Mouse (Mus musculus): ENCODE results near the gene Meiob. TPM values are rescaled to one million over a fixed set of nuclear protein-coding genes. Genes with fewer than 3 reads are reported as not detected.

The Meiob gene
- polyA plus RNA-seq, 1 experiment from 2014 or later, result 0.05 TPM

GRCm38 (mm10) chr17:24855838-24856464 is 51.9 kb downstream of the Meiob start:
- H3K27ac ChIP-seq (replicated peaks), result no peak overlapping the region; the same call in 1 of the 2 replicates
- WGBS, result 77% methylated on average over 3 of the region's 3 CpGs
- no peak for TF ChIP-seq EP300 (optimal IDR thresholded peaks at IDR 0.05)
- no peak for TF ChIP-seq CTCF (IDR thresholded peaks at IDR 0.05; ENCODE audit: low read depth)
- no peak overlapping the region for H3K9ac ChIP-seq (ENCODE audit: low read length)
- H3K27me3 ChIP-seq (ENCODE audit: control insufficient read depth, insufficient read depth, low read length), result no peaks in the 10 kb centered on the region
- ATAC-seq (ENCODE audit: low FRiP score, low TSS enrichment) (no peak), DNase-seq (ENCODE audit: low spot score) (no peak)
- H3K36me3 ChIP-seq (ENCODE audit: control insufficient read depth, insufficient read depth, low read length), result peaks cover 9% of the 10 kb centered on the region; the same call in 1 of the 2 replicates
- no peak overlapping the region for H3K4me2 ChIP-seq (replicated peaks; ENCODE audit: low read depth)
- H3K9me3 ChIP-seq (ENCODE audit: control insufficient read depth, low read length), result no peaks in the 10 kb centered on the region
- no peak overlapping the region for H3K4me3 ChIP-seq (ENCODE audit: low read depth, low read length)
- no peaks in the 10 kb centered on the region for H3K4me1 ChIP-seq (replicated peaks; ENCODE audit: control insufficient read depth, insufficient read depth)

- Histone ChIP-seq H3K9me3 (ENCODE audit: control insufficient read depth, low read length) (no peaks in the 10 kb centered on the region), H3K4me1 (replicated peaks; ENCODE audit: control insufficient read depth, insufficient read depth) (no peaks in the 10 kb centered on the region), H3K27ac (replicated peaks) (no peak overlapping the region), H3K36me3 (ENCODE audit: control insufficient read depth, insufficient read depth, low read length) (peaks cover 15% of the 10 kb centered on the region), H3K4me3 (ENCODE audit: low read depth, low read length) (no peak overlapping the region), H3K9ac (ENCODE audit: low read length) (no peak overlapping the region), H3K27me3 (ENCODE audit: control insufficient read depth, insufficient read depth, low read length) (no peaks in the 10 kb centered on the region), H3K4me2 (replicated peaks; ENCODE audit: low read depth) (no peak overlapping the region)
- no peak for DNase-seq (ENCODE audit: low spot score)
- WGBS, result 93% methylated on average over 13 of the region's 13 CpGs
- ATAC-seq (ENCODE audit: low FRiP score, low TSS enrichment), result no peak
- TF ChIP-seq CTCF (IDR thresholded peaks at IDR 0.05; ENCODE audit: low read depth) (no peak), EP300 (optimal IDR thresholded peaks at IDR 0.05) (no peak)
These were observed 52.5 kb downstream of the Meiob start for GRCm38 (mm10) chr17:24856589-24856988.

GRCm38 (mm10) chr17:24857831-24858470 is 53.9 kb downstream of the Meiob start:
- H3K36me3 ChIP-seq (ENCODE audit: control insufficient read depth, insufficient read depth, low read length), result peaks cover 15% of the 10 kb centered on the region
- TF ChIP-seq EP300 (optimal IDR thresholded peaks at IDR 0.05) (no peak), CTCF (IDR thresholded peaks at IDR 0.05; ENCODE audit: low read depth) (no peak)
- H3K9ac ChIP-seq (ENCODE audit: low read length), result no peak overlapping the region
- DNase-seq (ENCODE audit: low spot score) (no peak), ATAC-seq (ENCODE audit: low FRiP score, low TSS enrichment) (0 out of 2 replicates have a peak, but pooled peaks have one; percentile 15)
- H3K9me3 ChIP-seq (ENCODE audit: control insufficient read depth, low read length), result no peaks in the 10 kb centered on the region
- 85% methylated on average over 8 of the region's 8 CpGs for WGBS
- H3K27me3 ChIP-seq (ENCODE audit: control insufficient read depth, insufficient read depth, low read length), result no peaks in the 10 kb centered on the region
- H3K4me2 ChIP-seq (replicated peaks; ENCODE audit: low read depth), result no peak overlapping the region
- H3K4me3 ChIP-seq (ENCODE audit: low read depth, low read length), result no peak overlapping the region
- no peak overlapping the region for H3K27ac ChIP-seq (replicated peaks)
- H3K4me1 ChIP-seq (replicated peaks; ENCODE audit: control insufficient read depth, insufficient read depth), result no peaks in the 10 kb centered on the region

GRCm38 (mm10) chr17:24858967-24859366 is 54.9 kb downstream of the Meiob start:
- Histone ChIP-seq H3K4me1 (replicated peaks; ENCODE audit: control insufficient read depth, insufficient read depth) (no peaks in the 10 kb centered on the region), H3K9ac (ENCODE audit: low read length) (no peak overlapping the region), H3K9me3 (ENCODE audit: control insufficient read depth, low read length) (no peaks in the 10 kb centered on the region), H3K36me3 (ENCODE audit: control insufficient read depth, insufficient read depth, low read length) (peaks cover 19% of the 10 kb centered on the region), H3K4me2 (replicated peaks; ENCODE audit: low read depth) (no peak overlapping the region), H3K27me3 (ENCODE audit: control insufficient read depth, insufficient read depth, low read length) (no peaks in the 10 kb centered on the region), H3K4me3 (ENCODE audit: low read depth, low read length) (no peak overlapping the region), H3K27ac (replicated peaks) (no peak overlapping the region)
- 88% methylated on average over 6 of the region's 6 CpGs for WGBS
- no peak for ATAC-seq (ENCODE audit: low FRiP score, low TSS enrichment)
- no peak for TF ChIP-seq CTCF (IDR thresholded peaks at IDR 0.05; ENCODE audit: low read depth)
- TF ChIP-seq EP300 (optimal IDR thresholded peaks at IDR 0.05), result no peak
- no peak for DNase-seq (ENCODE audit: low spot score)

GRCm38 (mm10) chr17:24860076-24860475 is 56.0 kb downstream of the Meiob start:
- DNase-seq (ENCODE audit: low spot score) (no peak), ATAC-seq (ENCODE audit: low FRiP score, low TSS enrichment) (peak; percentile 25; the same call in 1 of the 2 replicates)
- Histone ChIP-seq H3K4me3 (ENCODE audit: low read depth, low read length) (no peak overlapping the region), H3K4me2 (replicated peaks; ENCODE audit: low read depth) (no peak overlapping the region), H3K4me1 (replicated peaks; ENCODE audit: control insufficient read depth, insufficient read depth) (no peaks in the 10 kb centered on the region), H3K9ac (ENCODE audit: low read length) (no peak overlapping the region), H3K27me3 (ENCODE audit: control insufficient read depth, insufficient read depth, low read length) (no peaks in the 10 kb centered on the region), H3K36me3 (ENCODE audit: control insufficient read depth, insufficient read depth, low read length) (peaks cover 21% of the 10 kb centered on the region), H3K27ac (replicated peaks) (no peak overlapping the region), H3K9me3 (ENCODE audit: control insufficient read depth, low read length) (no peaks in the 10 kb centered on the region)
- WGBS, result 91% methylated on average over 8 of the region's 8 CpGs
- TF ChIP-seq EP300 (optimal IDR thresholded peaks at IDR 0.05) (no peak), CTCF (IDR thresholded peaks at IDR 0.05; ENCODE audit: low read depth) (no peak)

GRCm38 (mm10) chr17:24861785-24862184 is 57.7 kb downstream of the Meiob start:
- H3K27ac ChIP-seq (replicated peaks), result no peak overlapping the region
- ATAC-seq (ENCODE audit: low FRiP score, low TSS enrichment) (no peak), DNase-seq (ENCODE audit: low spot score) (no peak)
- H3K36me3 ChIP-seq (ENCODE audit: control insufficient read depth, insufficient read depth, low read length), result peaks cover 14% of the 10 kb centered on the region
- H3K4me1 ChIP-seq (replicated peaks; ENCODE audit: control insufficient read depth, insufficient read depth), result no peaks in the 10 kb centered on the region
- no peaks in the 10 kb centered on the region for H3K27me3 ChIP-seq (ENCODE audit: control insufficient read depth, insufficient read depth, low read length)
- no peaks in the 10 kb centered on the region for H3K9me3 ChIP-seq (ENCODE audit: control insufficient read depth, low read length)
- TF ChIP-seq EP300 (optimal IDR thresholded peaks at IDR 0.05), result no peak
- no peak for TF ChIP-seq CTCF (IDR thresholded peaks at IDR 0.05; ENCODE audit: low read depth)
- no peak overlapping the region for H3K4me2 ChIP-seq (replicated peaks; ENCODE audit: low read depth)
- H3K9ac ChIP-seq (ENCODE audit: low read length), result no peak overlapping the region
- WGBS, result 95% methylated on average over 3 of the region's 3 CpGs
- no peak overlapping the region for H3K4me3 ChIP-seq (ENCODE audit: low read depth, low read length)
